Mouse (Mus musculus): Measurements from ENCODE around the gene Nfia.
A peak's percentile ranks its signal among the peaks of the same experiment; 100 is the strongest.

The Nfia gene

GRCm38 (mm10) chr4:97772641-97773040 lies at the start of gene Nfia:
TSS of gene Nfia (plus strand) at chr4:97772734.
- no peak for DNase-seq (ENCODE audit: low spot score in 2 of 2)

DNA sequence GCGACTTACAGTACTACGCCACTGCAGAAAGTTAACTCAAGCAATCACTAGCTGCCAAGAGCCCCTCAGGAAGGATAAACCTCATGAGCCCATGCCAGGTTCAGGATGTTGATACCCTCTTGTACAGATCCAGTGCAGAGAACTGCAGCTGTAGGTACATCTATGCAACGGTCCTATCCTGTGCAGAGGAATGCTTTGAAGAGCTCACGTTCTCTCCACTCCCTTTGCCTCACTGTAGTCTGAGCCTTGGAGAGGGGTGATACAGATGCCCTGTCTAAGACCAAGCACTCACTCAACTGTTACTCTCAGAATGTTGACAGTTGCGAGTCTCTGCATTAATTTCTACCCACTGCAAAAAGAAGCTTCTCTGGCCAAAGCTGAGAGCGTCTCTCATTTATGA lies 49.2 kb upstream of the Nfia start:
- no peak for DNase-seq (ENCODE audit: low spot score in 2 of 2)

DNA sequence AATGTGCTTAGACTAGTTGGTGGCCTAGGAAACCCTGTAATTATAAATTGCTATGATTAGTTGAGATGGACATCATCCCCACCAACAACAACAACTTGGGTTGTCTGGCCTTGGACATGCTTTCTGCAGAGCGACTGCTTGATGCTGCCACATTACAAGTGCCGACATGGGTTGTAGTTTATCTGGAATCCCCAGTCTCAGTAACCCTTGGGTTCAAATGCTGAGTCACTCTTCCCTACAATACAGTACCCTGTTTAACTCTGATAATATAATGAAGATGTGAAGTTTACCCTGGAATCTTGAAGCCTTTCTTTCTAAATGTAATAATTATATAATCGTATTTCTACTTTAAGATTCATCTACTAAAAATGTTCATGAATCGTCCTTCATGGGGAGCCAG lies 44.0 kb upstream of the Nfia start:
- no peak for DNase-seq (ENCODE audit: low spot score in 2 of 2)

GRCm38 (mm10) chr4:97729999-97730398 lies 42.5 kb upstream of the Nfia start:
- no peak for DNase-seq (ENCODE audit: low spot score in 2 of 2)

GRCm38 (mm10) chr4:97730416-97730815 lies 42.1 kb upstream of the Nfia start:
- no peak for DNase-seq (ENCODE audit: low spot score in 2 of 2)

DNA sequence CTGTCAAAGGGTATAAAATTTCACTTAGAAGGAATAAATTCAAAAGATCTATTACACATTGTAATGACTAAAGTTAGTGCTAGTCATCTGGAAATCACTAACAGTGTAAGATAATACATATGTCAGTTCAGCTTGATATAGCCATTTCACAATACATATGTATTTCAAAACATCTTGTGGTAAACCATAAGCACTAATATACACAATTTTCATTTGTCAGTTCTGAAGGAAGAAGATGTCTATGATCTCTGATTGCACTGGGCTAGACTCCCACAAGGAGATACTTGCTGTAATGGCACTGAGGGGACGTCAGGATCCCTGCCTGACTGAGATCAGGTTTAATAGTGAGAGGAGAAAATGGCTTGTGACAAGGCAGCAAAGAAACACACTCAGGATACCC lies 39.1 kb upstream of the Nfia start:
- DNase-seq (ENCODE audit: low spot score in 2 of 2), result no peak

- no peak for DNase-seq (ENCODE audit: low spot score in 2 of 2)
Observed at GRCm38 (mm10) chr4:97743932-97744331, 28.6 kb upstream of the Nfia start.

DNA sequence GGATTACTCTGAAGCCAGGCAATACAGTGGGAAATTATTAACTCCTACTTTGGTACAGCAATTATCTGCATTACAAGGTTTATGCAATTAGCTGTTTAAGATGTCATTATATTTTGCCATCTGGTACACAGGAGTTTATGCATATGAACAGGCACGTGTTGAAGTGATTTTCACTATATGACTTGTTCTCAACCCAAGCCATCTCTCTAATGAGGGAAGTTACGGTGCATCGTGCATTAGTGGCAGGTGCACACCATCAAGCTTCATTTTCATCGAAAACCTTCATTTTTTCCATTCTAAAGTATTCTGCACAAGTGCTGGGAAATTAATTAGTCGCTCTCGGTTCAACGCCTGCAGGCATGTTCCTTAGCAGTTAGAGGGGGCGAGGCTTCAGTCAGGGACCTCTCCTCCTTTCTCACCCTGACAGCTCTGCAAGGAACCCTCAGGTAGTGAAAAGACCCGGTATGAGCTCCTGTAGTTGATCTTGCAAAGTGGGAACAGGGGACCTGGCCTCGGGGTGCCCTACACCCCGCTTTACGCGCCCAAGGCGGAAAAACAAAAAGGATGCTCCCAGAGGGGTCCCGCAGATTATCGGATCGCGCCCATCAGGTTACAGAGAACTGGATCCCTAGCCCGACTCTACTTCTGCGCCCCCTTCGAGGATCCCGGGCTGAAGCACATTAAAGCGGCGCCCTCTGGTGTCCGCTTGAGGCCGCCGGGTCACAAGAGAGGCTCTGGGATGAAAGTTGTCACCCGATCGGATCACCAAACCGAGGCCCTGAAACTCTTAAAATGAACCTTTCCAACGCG lies 27.0 kb upstream of the Nfia start:
- peak; percentile 61 to 72 for DNase-seq (ENCODE audit: low spot score in 2 of 2)

- DNase-seq (ENCODE audit: low spot score in 2 of 2), result no peak
Observed at GRCm38 (mm10) chr4:97746106-97746900, 26.2 kb upstream of the Nfia start.

DNA sequence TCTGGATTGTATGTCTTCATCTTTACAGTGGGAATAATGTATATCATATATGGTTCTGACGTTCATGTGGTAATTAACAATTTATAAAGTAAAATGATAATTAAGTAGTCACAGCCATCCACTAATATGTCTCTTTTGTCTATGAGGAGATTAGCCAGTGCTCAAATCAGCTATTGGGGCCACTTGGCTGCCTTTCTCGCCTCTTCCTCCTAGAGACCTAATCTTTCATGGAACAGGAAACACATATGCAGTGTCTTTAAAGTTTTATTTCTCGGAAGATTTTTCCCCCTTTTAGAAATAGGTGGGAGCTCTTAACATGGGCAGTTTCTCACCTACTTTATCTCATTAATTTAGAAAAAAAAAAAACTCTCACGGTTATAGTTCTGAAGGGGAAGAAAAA lies 22.1 kb upstream of the Nfia start:
- DNase-seq (ENCODE audit: low spot score in 2 of 2), result no peak

DNA sequence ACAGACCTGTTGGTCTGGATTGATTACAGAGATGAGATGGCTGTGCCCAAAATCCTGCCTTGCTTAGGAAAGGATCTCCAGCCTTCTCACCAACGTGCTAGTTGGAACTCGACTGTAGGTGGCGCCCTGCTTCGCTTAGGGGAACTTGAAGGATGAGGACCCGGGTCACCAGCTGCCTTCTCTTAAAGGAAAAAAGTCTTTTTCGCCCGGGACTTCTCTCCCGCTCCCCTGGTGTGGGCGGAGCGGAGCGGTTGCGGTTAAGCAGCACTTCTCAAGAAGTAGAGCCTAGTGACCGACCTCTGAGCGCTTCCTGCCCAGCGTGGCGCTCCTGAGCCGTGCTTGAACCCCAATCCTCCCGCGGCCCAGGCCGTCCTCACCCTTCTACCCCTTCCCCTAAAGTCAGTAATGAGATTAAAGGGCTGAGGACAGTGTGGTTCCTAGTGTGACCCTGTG lies 21.5 kb upstream of the Nfia start:
- DNase-seq (ENCODE audit: low spot score in 2 of 2), result peak; percentile 86 to 91

GRCm38 (mm10) chr4:97751483-97752251 lies 20.9 kb upstream of the Nfia start:
- peak in 1 of 2 experiments; percentile 37 for DNase-seq (ENCODE audit: low spot score in 2 of 2)

GRCm38 (mm10) chr4:97752276-97753010 lies 20.1 kb upstream of the Nfia start:
- no peak for DNase-seq (ENCODE audit: low spot score in 2 of 2)

GRCm38 (mm10) chr4:97753521-97753920 lies 19.0 kb upstream of the Nfia start:
- DNase-seq (ENCODE audit: low spot score in 2 of 2), result no peak

DNA sequence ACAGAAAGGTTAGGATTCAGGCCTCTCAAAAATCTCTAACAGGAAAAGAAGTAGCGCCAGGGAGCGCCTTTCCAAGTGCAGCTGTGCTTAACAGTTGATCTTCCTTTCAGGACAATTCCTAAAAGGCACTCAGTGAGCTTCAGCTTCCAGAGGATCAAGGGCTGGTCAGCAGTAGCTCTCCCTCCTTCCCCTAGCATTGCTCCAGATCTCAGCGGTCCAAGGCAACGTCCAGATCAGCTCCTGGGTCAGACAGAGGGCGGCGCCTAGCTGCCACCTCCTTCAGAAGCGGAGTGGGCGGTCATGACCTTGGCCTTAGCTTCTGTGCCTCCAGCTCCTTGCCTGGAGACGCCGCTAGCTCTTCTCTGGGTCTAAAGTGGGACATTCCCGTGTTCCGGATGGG lies 18.3 kb upstream of the Nfia start:
- no peak for DNase-seq (ENCODE audit: low spot score in 2 of 2)

- peak; percentile 72 to 77 for DNase-seq (ENCODE audit: low spot score in 2 of 2)
Observed at GRCm38 (mm10) chr4:97757207-97757977, 15.1 kb upstream of the Nfia start.

GRCm38 (mm10) chr4:97757978-97758461 lies 14.5 kb upstream of the Nfia start:
- DNase-seq (ENCODE audit: low spot score in 2 of 2), result peak; percentile 53 to 56

GRCm38 (mm10) chr4:97758661-97759060 lies 13.9 kb upstream of the Nfia start:
- DNase-seq (ENCODE audit: low spot score in 2 of 2), result no peak

DNA sequence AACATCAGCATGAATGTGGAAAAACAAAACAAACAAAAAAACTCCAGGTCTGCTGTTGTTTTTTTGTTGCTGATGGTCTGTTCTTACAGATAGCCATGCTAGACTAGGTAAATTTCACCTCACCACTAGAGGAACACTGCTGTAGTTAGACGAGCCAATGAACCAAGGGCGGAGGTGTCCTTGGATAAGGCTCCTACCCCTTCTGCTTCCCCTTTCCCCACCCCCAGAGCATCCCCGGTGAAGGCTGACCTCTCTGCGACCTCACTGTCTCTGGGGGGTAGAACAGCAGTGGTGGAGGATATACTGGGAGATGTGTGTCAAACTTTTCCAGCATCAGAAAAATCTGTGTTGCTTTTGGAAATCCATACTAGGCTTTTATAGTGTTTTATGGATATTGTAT lies 7.9 kb upstream of the Nfia start:
- DNase-seq (ENCODE audit: low spot score in 2 of 2), result no peak

GRCm38 (mm10) chr4:97765341-97766020 lies 7.1 kb upstream of the Nfia start:
- no peak for DNase-seq (ENCODE audit: low spot score in 2 of 2)

Data from frontal cortex, postnatal 36 days (tissue).